Mouse (Mus musculus) left cerebral cortex, adult 18-20 months (tissue): ENCODE data around the gene Mms19. TPM values are rescaled to one million over a fixed set of nuclear protein-coding genes. Genes with fewer than 3 reads are reported as not detected.

ENCODE experiments used
- DNase-seq, 2 experiments: peaks; one replicate each; pipeline ENCODE4 v3.0.0; 2021 to 2022; ENCODE audit warnings: low spot score in 2 of 2, mixed read lengths in 1 of 2
- total RNA-seq, 2 experiments: library from RNA; stranded (reverse); gene quantifications; 2 replicates each; pipeline ENCODE4 v1.2.3; 2021

Gene Mms19
- total RNA-seq, 2 experiments from 2014 or later, result 30.9 to 32.3 TPM

DNA sequence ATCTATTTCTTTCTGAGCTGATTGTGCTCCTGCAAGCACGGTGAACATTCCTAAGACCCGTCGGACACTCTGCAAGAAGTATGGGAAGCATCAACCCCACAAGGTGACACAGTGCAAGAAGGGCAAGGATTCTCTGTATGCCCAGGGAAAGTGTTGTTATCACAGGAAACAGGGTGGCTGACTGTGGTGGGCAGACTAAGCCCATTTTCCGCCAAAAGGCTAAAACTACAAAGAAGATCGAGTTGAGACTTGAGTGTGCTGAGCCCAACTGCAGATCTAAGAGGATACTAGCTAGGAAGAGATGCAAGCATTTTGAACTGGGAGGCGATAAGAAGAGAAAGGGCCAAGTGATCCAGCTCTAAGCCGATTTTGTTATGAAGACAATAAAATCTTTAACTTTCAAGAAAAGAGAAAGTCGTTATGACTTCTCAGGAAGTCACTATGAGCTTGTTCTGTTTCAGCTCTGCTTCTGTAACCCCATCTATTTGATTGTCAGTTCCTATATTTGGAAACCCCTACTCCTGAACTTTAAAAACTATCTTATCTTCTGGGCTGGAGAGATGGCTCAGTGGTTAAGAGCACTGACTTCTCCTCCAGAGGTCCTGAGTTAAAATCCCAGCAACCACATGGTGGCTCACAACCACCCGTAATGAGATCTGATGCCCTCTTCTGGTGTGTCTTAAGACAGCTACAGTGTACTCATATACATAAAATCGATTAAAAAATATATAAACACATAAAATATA, 77.9 kb downstream of the Mms19 start:
- DNase-seq, result no peak

GRCm38 (mm10) chr19:41901696-41902095, 79.3 kb downstream of the Mms19 start:
- no peak for DNase-seq

DNA sequence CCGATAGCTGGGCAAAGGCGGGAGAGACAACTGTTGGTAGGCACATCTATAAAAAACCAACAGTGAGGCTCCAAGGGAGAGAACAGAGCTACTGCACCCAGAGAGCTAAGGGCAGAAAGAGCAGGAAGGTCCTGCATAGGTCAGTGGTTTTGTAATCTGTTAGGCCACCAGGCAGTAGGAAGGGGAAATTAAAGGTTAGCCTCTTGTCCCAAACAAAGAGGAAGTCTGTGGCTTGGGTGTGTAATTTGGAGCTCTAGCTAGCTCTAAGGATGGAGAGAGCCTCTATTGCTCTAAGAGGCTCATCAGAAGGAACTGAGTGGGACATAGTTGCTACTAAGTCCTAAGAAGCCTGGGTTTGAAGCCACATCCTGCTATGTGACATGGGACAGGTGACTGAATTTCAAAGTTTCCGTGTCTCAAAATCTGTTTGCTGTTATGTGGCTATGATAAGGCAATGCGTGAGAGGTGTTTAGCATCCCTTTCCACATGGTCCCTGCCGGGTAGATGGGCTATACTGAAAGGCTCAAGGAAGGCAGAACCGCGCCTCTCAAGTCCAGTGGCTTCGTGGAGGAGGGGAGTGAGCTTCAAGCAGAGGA, 80.4 kb downstream of the Mms19 start:
- DNase-seq, result no peak

- DNase-seq, result peak in 1 of 2 experiments; percentile 19
These were observed 82.1 kb downstream of the Mms19 start for GRCm38 (mm10) chr19:41898860-41899259.

GRCm38 (mm10) chr19:41896319-41896711, 84.6 kb downstream of the Mms19 start:
- no peak for DNase-seq

DNA sequence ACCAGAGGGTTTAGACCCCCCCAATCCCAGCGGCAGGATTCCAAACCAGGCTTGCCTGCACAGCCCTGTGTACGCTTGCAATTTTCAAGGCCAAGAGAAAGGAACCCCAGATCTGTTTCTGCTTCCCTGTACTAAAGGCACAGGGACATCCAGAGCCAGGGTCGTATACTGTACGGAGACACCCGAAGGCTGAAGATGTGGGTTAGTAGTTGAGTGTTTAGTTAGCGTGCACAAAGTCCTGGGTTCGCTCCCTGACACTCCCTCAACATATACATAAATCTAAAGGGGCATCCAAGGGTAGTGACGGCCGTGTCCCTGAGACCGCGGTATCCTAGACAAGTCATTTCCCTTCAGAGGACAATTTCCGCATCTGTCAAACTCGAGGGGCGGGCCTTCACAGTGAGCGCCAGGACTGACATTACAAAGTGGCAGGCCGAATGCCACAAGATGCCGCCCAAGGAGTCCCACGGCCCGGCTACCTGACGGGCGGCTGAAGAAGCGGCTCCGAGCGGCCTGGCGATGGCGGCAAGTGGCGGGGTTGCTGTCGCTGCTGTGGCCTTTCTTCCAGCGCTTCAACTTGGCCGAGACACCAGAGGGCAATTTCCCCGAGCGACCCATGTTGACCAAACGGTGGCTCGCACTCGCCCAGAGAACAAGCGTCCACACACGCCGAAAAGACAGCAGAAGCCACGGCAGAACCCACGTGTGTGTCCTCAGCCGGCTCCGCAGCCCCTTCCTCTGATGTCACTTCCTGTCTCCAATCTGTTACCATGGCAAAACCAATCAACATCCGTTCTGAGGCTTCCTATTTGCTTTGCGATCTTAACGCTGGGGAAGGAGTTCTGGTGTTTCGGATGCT, 85.3 kb downstream of the Mms19 start, which contains the start of gene Rrp12:
Gene Rrp12, minus strand, starts transcription at position 714 of the 859 bp plus-strand sequence.
- DNase-seq, result peak; percentile 82 to 86

GRCm38 (mm10) chr19:41894959-41895358, 86.0 kb downstream of the Mms19 start:
- no peak for DNase-seq

Other genes with a start within 250 kb of the Mms19 start
- gene Slit1, start 237.5 kb downstream of the Mms19 start, total RNA-seq, result 10 to 100 TPM; 48.6 to 56.6 TPM
- 1 to 10 TPM; 3.2 to 3.8 TPM for gene Arhgap19, start 179.1 kb downstream of the Mms19 start, total RNA-seq
- gene Frat1, start 151.2 kb downstream of the Mms19 start, total RNA-seq, result 10 to 100 TPM; 14.0 to 15.7 TPM
- 1 to 10 TPM; 7.1 to 7.4 TPM for gene Frat2, start 133.0 kb downstream of the Mms19 start, total RNA-seq
- 10 to 100 TPM; 29.7 to 31.5 TPM for gene Rrp12, start 85.0 kb downstream of the Mms19 start, total RNA-seq
- 100 to 1,000 TPM; 593 to 606 TPM for gene Pgam1, start 69.2 kb downstream of the Mms19 start, total RNA-seq
- 10 to 100 TPM; 20.4 to 30.6 TPM for gene Exosc1, start 47.7 kb downstream of the Mms19 start, total RNA-seq
- 10 to 100 TPM; 42.7 to 49.4 TPM for gene Zdhhc16, start 47.7 kb downstream of the Mms19 start, total RNA-seq
- 10 to 100 TPM; 12.0 to 12.2 TPM for gene Ubtd1, start 606 bp upstream of the Mms19 start, total RNA-seq
- under 1 TPM; 0.30 to 0.44 TPM for gene Ankrd2, start 54.8 kb upstream of the Mms19 start, total RNA-seq
- 1 to 10 TPM; 4.9 to 5.0 TPM for gene Hoga1, start 64.5 kb upstream of the Mms19 start, total RNA-seq
- gene 4933411K16Rik, start 71.1 kb upstream of the Mms19 start, total RNA-seq, result under 1 TPM; 0.53 to 0.73 TPM
- gene Morn4, start 105.2 kb upstream of the Mms19 start, total RNA-seq, result 10 to 100 TPM; 66.2 to 67.8 TPM
- gene Pi4k2a, start 109.3 kb upstream of the Mms19 start, total RNA-seq, result 10 to 100 TPM; 68.9 to 69.7 TPM
- 10 to 100 TPM; 32.0 to 33.3 TPM for gene Avpi1, start 147.9 kb upstream of the Mms19 start, total RNA-seq
- 1 to 10 TPM; 8.3 to 8.6 TPM for gene Marveld1, start 166.2 kb upstream of the Mms19 start, total RNA-seq
- 10 to 100 TPM; 78.2 to 85.1 TPM for gene Zfyve27, start 182.8 kb upstream of the Mms19 start, total RNA-seq
- 1 to 10 TPM in 1 of 2 experiments, under 1 TPM in 1; 0.49 to 2.1 TPM for gene Sfrp5, start 221.1 kb upstream of the Mms19 start, total RNA-seq